Mouse (Mus musculus) lung, embryonic 14.5 days (tissue): Measurements from ENCODE around the gene Teddm1b. TPM values are rescaled to one million over a fixed set of nuclear protein-coding genes. Genes with fewer than 3 reads are reported as not detected.
A peak's percentile ranks its signal among the peaks of the same experiment; 100 is the strongest.

Source experiments
- ATAC-seq: fragments of 200-750 bp; cut with Nextera tagmentation; 2 replicates; pipeline ENCODE4 v1.8.0; 2017; ENCODE audit warnings: mild to moderate bottlenecking, moderate TSS enrichment, moderate library complexity; ENCODE audit not compliant: insufficient read depth
- DNase-seq: peaks from one replicate; pipeline ENCODE4 v3.0.0-alpha.2; 2015
- H3K27ac ChIP-seq: fragments of 300-500 bp; sonication (generic); 2 replicates; pipeline ENCODE4 v1.5.1; 2014; ENCODE audit warnings: low read depth, mild to moderate bottlenecking, moderate library complexity
- H3K27me3 ChIP-seq: fragments of 300-500 bp; sonication (generic); 2 replicates; pipeline ENCODE4 v1.6.1; 2014; ENCODE audit warnings: low read length, control low read depth; ENCODE audit not compliant: insufficient read depth
- H3K36me3 ChIP-seq: fragments of 300-500 bp; sonication (generic); 2 replicates; pipeline ENCODE4 v1.6.1; 2014; ENCODE audit warnings: control low read depth; ENCODE audit not compliant: insufficient read depth
- H3K4me1 ChIP-seq: fragments of 300-500 bp; sonication (generic); 2 replicates; pipeline ENCODE4 v1.6.1; 2014; ENCODE audit warnings: antibody characterized with exemption, control low read depth; ENCODE audit not compliant: insufficient read depth
- H3K4me2 ChIP-seq: fragments of 300-500 bp; sonication (generic); 2 replicates; pipeline ENCODE4 v1.6.1; 2014; ENCODE audit warnings: mild to moderate bottlenecking
- H3K4me3 ChIP-seq: fragments of 300-500 bp; sonication (generic); 2 replicates; pipeline ENCODE4 v1.5.1; 2014; ENCODE audit warnings: low read depth, low read length
- H3K9ac ChIP-seq: fragments of 300-500 bp; sonication (generic); 2 replicates; pipeline ENCODE4 v1.6.1; 2014
- H3K9me3 ChIP-seq: fragments of 300-500 bp; sonication (generic); 2 replicates; pipeline ENCODE4 v1.6.1; 2016; ENCODE audit warnings: low read depth, low read length, control low read depth
- CTCF ChIP-seq: IDR thresholded peaks from 2 replicates; pipeline ENCODE4 v1.5.1; 2016; ENCODE audit warnings: antibody characterized with exemption, low read depth
- WGBS: fragments of 180-500 bp; shearing (Covaris S2); extraction: QIAGEN DNeasy Blood & Tissue Kit; methylation state at CpG from one replicate; pipeline ENCODE4 v1.1.7; 2014; 5-methylcytosine and 5-hydroxymethylcytosine counted together
- microRNA-seq: library from miRNA; unstranded; fragments of <30 nt; microRNA quantifications from one replicate; pipeline ENCODE4, GENCODE M21; 2016; ENCODE audit warnings: borderline number of aligned reads
- polyA plus RNA-seq: library from polyadenylated mRNA; unstranded; fragments of >200 nt; fragmentation: Nextera tagmentation; extraction: Ambion mirVana; gene quantifications from 2 replicates; pipeline ENCODE4 v1.2.1, GENCODE M21; 2014

Teddm1b gene
- polyA plus RNA-seq, 1 experiment from 2014 or later = 0.34 TPM

- Histone ChIP-seq H3K36me3 (peaks cover 45% of the 10 kb centered on the region), H3K4me1 (no peaks in the 10 kb centered on the region), H3K27me3 (no peaks in the 10 kb centered on the region), H3K27ac (no peak overlapping the region), H3K9me3 (no peaks in the 10 kb centered on the region), H3K4me2 (no peak overlapping the region), H3K4me3 (no peak overlapping the region), H3K9ac (no peak overlapping the region)
- no peak for ATAC-seq
- WGBS = 85% methylated on average over 5 of the region's 5 CpGs
- DNase-seq = no peak
- no peak for TF ChIP-seq CTCF
These were observed 36.3 kb downstream of the Teddm1b start for GRCm38 (mm10) chr1:153910423-153910822.

GRCm38 (mm10) chr1:153911276-153911795 lies 37.2 kb downstream of the Teddm1b start:
- DNase-seq (no peak), ATAC-seq (no peak)
- TF ChIP-seq CTCF = no peak
- WGBS = 72% methylated on average over 6 of the region's 6 CpGs
- peaks cover 36% of the 10 kb centered on the region for H3K36me3 ChIP-seq
- H3K9me3 ChIP-seq = no peaks in the 10 kb centered on the region
- H3K4me2 ChIP-seq = no peak overlapping the region
- H3K27me3 ChIP-seq = no peaks in the 10 kb centered on the region
- no peak overlapping the region for H3K27ac ChIP-seq
- no peaks in the 10 kb centered on the region for H3K4me1 ChIP-seq
- no peak overlapping the region for H3K9ac ChIP-seq
- no peak overlapping the region for H3K4me3 ChIP-seq

GRCm38 (mm10) chr1:153913869-153914268 lies 39.7 kb downstream of the Teddm1b start:
- Histone ChIP-seq H3K4me2 (no peak overlapping the region), H3K9ac (no peak overlapping the region), H3K27me3 (no peaks in the 10 kb centered on the region), H3K36me3 (peaks cover 11% of the 10 kb centered on the region), H3K27ac (no peak overlapping the region), H3K4me3 (no peak overlapping the region), H3K9me3 (no peaks in the 10 kb centered on the region), H3K4me1 (no peaks in the 10 kb centered on the region)
- DNase-seq (no peak), ATAC-seq (no peak)
- 73% methylated on average over 3 of the region's 3 CpGs for WGBS
- TF ChIP-seq CTCF = no peak

- ATAC-seq = no peak
- Histone ChIP-seq H3K36me3 (no peaks in the 10 kb centered on the region), H3K27ac (no peak overlapping the region), H3K9me3 (no peaks in the 10 kb centered on the region), H3K27me3 (no peaks in the 10 kb centered on the region), H3K4me1 (no peaks in the 10 kb centered on the region), H3K9ac (no peak overlapping the region), H3K4me3 (no peak overlapping the region), H3K4me2 (no peak overlapping the region)
- TF ChIP-seq CTCF = no peak
- DNase-seq = no peak
- 82% methylated on average over 3 of the region's 3 CpGs for WGBS
These were observed 44.5 kb downstream of the Teddm1b start for GRCm38 (mm10) chr1:153918521-153919206.

- H3K4me1 ChIP-seq = no peaks in the 10 kb centered on the region
- H3K4me3 ChIP-seq = no peak overlapping the region
- no peaks in the 10 kb centered on the region for H3K27me3 ChIP-seq
- no peaks in the 10 kb centered on the region for H3K36me3 ChIP-seq
- ATAC-seq = no peak
- WGBS = 87% methylated on average over 3 of the region's 3 CpGs
- no peak for DNase-seq
- no peaks in the 10 kb centered on the region for H3K9me3 ChIP-seq
- no peak overlapping the region for H3K4me2 ChIP-seq
- no peak overlapping the region for H3K27ac ChIP-seq
- TF ChIP-seq CTCF = no peak
- no peak overlapping the region for H3K9ac ChIP-seq
These were observed 47.5 kb downstream of the Teddm1b start for GRCm38 (mm10) chr1:153921642-153922041.

GRCm38 (mm10) chr1:153922571-153923021 lies 48.5 kb downstream of the Teddm1b start:
- Histone ChIP-seq H3K4me2 (no peak overlapping the region), H3K27ac (no peak overlapping the region), H3K9me3 (no peaks in the 10 kb centered on the region), H3K27me3 (no peaks in the 10 kb centered on the region), H3K36me3 (no peaks in the 10 kb centered on the region), H3K4me1 (no peaks in the 10 kb centered on the region), H3K4me3 (no peak overlapping the region), H3K9ac (no peak overlapping the region)
- ATAC-seq (peak; percentile 35; the same call in 1 of the 2 replicates), DNase-seq (no peak)
- no peak for TF ChIP-seq CTCF
- WGBS = 31% methylated on average over 5 of the region's 5 CpGs

- ATAC-seq = no peak
- no peak for DNase-seq
- no peaks in the 10 kb centered on the region for H3K36me3 ChIP-seq
- H3K27ac ChIP-seq = no peak overlapping the region
- no peaks in the 10 kb centered on the region for H3K9me3 ChIP-seq
- H3K4me3 ChIP-seq = no peak overlapping the region
- WGBS = 70% methylated on average over 6 of the region's 6 CpGs
- no peak overlapping the region for H3K9ac ChIP-seq
- no peaks in the 10 kb centered on the region for H3K4me1 ChIP-seq
- no peak overlapping the region for H3K4me2 ChIP-seq
- H3K27me3 ChIP-seq = no peaks in the 10 kb centered on the region
- no peak for TF ChIP-seq CTCF
These were observed 50.5 kb downstream of the Teddm1b start for GRCm38 (mm10) chr1:153924395-153925385.

Small RNA genes within 50 kb of the gene (microRNA-seq; reads per million reads assigned to microRNA genes)
- 15.4 reads per million, percentile 28 among the genes with 10 or more reads in this experiment for gene Mir8114

Other genes starting within 250 kb of the Teddm1b start
- 0.14 and 0.20 TPM in 2 replicates for gene Rgs8, start 221.3 kb upstream of the Teddm1b start, polyA plus RNA-seq
- 0.34 and 0.54 TPM in 2 replicates for gene Rgs16, start 134.0 kb upstream of the Teddm1b start, polyA plus RNA-seq
- 6.8 and 7.7 TPM in 2 replicates for gene Rnasel, start 124.9 kb upstream of the Teddm1b start, polyA plus RNA-seq
- gene Rgsl1, start 30.2 kb upstream of the Teddm1b start, polyA plus RNA-seq = not detected in 2 replicates
- not detected in 2 replicates for gene Teddm1a, start 17.4 kb downstream of the Teddm1b start, polyA plus RNA-seq
- 90.6 and 97.0 TPM in 2 replicates for gene Glul, start 25.6 kb downstream of the Teddm1b start, polyA plus RNA-seq
- gene Teddm2, start 25.9 kb downstream of the Teddm1b start, polyA plus RNA-seq = 0.36 and 0.58 TPM in 2 replicates